Mouse (Mus musculus): ENCODE data around the gene Usf1. TPM values are rescaled to one million over a fixed set of nuclear protein-coding genes. Genes with fewer than 3 reads are reported as not detected.

Usf1 gene
- 164 and 191 TPM in 2 replicates for polyA plus RNA-seq (2014; fragmentation: Nextera tagmentation; extraction: Ambion mirVana)

DNA sequence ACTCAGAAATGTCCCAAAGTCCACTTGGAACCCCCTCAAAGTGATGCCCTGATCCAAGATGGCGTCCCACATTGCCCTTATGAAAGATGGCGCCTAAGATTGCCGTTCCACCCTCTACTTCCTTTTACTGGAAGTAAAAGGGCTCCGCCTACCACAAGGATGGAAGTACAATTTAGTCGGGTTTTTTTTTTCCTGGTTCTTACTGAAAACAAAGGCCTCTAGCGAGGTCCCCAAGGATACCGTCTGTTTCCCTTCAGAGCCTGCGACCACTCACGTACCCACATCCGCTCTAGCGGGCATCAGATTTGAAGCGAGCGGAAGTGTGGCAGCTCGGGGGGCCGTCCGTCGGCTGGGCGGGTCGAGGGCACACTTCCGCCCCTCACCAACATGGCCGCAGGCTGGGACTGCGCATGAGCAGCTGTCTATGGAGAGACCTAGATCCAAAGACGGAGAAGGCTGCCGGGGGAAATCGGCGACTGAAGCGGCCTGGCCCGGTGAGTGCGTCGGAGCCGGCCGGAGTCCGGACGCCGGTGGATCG, at the start of gene Usf1:
Usf1 (plus strand) TSS at position 367 of the 538 bp plus-strand sequence.
- Histone ChIP-seq H3K4me1 (ENCODE audit: control insufficient read depth, insufficient read depth, low read length) (peaks cover 16% of the 10 kb centered on the region), H3K4me3 (ENCODE audit: low read depth, low read length) (peak within 1 kb of the TSS; percentile 71), H3K27me3 (ENCODE audit: control insufficient read depth, insufficient read depth, low read length) (no peaks in the 10 kb centered on the region), H3K9ac (replicated peaks; ENCODE audit: low read depth, low read length) (peak within 1 kb of the TSS; percentile 99), H3K27ac (ENCODE audit: low read depth, low read length) (peak within 1 kb of the TSS; percentile 76), H3K4me2 (ENCODE audit: low read depth, low read length) (peak within 1 kb of the TSS; percentile 52), H3K36me3 (ENCODE audit: control insufficient read depth, insufficient read depth, low read length) (peaks cover 7% of the 10 kb centered on the region; the same call in 1 of the 2 replicates), H3K9me3 (ENCODE audit: control insufficient read depth, low read length) (no peaks in the 10 kb centered on the region)
- peak; percentile 97 for ATAC-seq (ENCODE audit: low read depth)
- under 1% methylated on average over 35 of the region's 36 CpGs for WGBS

DNA sequence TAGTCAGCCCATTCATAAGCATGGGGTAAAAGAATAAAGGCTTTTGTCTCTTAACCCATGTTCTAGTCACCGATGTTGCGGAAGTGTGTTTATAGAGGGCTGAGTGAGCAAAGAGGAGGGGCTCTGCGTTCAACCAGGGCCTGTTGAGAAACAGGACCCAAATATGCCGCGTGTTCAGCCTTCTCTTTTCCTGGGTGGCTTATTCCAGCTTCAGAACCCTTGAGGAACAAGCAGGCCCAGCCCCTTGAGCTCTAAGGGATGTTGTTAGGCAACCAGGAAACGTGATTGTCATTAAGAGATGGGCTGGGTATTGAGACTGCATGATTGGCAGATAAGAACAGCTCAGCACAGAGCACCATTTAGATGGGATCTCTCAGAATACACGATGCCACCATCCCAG, 45.2 kb upstream of the Usf1 start:
- H3K4me1 ChIP-seq (ENCODE audit: control insufficient read depth, insufficient read depth, low read length): no peaks in the 10 kb centered on the region
- H3K4me2 ChIP-seq (ENCODE audit: low read depth, low read length): no peak overlapping the region
- no peak overlapping the region for H3K27ac ChIP-seq (ENCODE audit: low read depth, low read length)
- 68% methylated on average over 7 of the region's 7 CpGs for WGBS
- H3K4me3 ChIP-seq (ENCODE audit: low read depth, low read length): no peak overlapping the region
- H3K36me3 ChIP-seq (ENCODE audit: control insufficient read depth, insufficient read depth, low read length): no peaks in the 10 kb centered on the region
- H3K9me3 ChIP-seq (ENCODE audit: control insufficient read depth, low read length): no peaks in the 10 kb centered on the region
- no peak for ATAC-seq (ENCODE audit: low read depth)
- H3K27me3 ChIP-seq (ENCODE audit: control insufficient read depth, insufficient read depth, low read length): no peaks in the 10 kb centered on the region
- no peak overlapping the region for H3K9ac ChIP-seq (replicated peaks; ENCODE audit: low read depth, low read length)

- Histone ChIP-seq H3K9me3 (ENCODE audit: control insufficient read depth, low read length) (no peaks in the 10 kb centered on the region), H3K9ac (replicated peaks; ENCODE audit: low read depth, low read length) (no peak within 1 kb of the TSS), H3K27me3 (ENCODE audit: control insufficient read depth, insufficient read depth, low read length) (no peaks in the 10 kb centered on the region), H3K36me3 (ENCODE audit: control insufficient read depth, insufficient read depth, low read length) (no peaks in the 10 kb centered on the region), H3K4me3 (ENCODE audit: low read depth, low read length) (no peak within 1 kb of the TSS), H3K4me2 (ENCODE audit: low read depth, low read length) (no peak within 1 kb of the TSS), H3K27ac (ENCODE audit: low read depth, low read length) (no peak within 1 kb of the TSS), H3K4me1 (ENCODE audit: control insufficient read depth, insufficient read depth, low read length) (no peaks in the 10 kb centered on the region)
- no peak for ATAC-seq (ENCODE audit: low read depth)
- WGBS: 39% methylated on average over 20 of the region's 20 CpGs
Observed at GRCm38 (mm10) chr1:171369845-171370556, 41.1 kb upstream of the Usf1 start, which contains the start of gene Nectin4. Gene Nectin4 (plus strand): TSS chr1:171370099.

- H3K4me3 ChIP-seq (ENCODE audit: low read depth, low read length): no peak overlapping the region
- H3K27ac ChIP-seq (ENCODE audit: low read depth, low read length): no peak overlapping the region
- no peak for ATAC-seq (ENCODE audit: low read depth)
- no peaks in the 10 kb centered on the region for H3K36me3 ChIP-seq (ENCODE audit: control insufficient read depth, insufficient read depth, low read length)
- H3K9me3 ChIP-seq (ENCODE audit: control insufficient read depth, low read length): no peaks in the 10 kb centered on the region
- no peak overlapping the region for H3K9ac ChIP-seq (replicated peaks; ENCODE audit: low read depth, low read length)
- WGBS: 38% methylated on average over 3 of the region's 3 CpGs
- no peak overlapping the region for H3K4me2 ChIP-seq (ENCODE audit: low read depth, low read length)
- no peaks in the 10 kb centered on the region for H3K27me3 ChIP-seq (ENCODE audit: control insufficient read depth, insufficient read depth, low read length)
- H3K4me1 ChIP-seq (ENCODE audit: control insufficient read depth, insufficient read depth, low read length): no peaks in the 10 kb centered on the region
Observed at GRCm38 (mm10) chr1:171372880-171373279, 38.2 kb upstream of the Usf1 start.

DNA sequence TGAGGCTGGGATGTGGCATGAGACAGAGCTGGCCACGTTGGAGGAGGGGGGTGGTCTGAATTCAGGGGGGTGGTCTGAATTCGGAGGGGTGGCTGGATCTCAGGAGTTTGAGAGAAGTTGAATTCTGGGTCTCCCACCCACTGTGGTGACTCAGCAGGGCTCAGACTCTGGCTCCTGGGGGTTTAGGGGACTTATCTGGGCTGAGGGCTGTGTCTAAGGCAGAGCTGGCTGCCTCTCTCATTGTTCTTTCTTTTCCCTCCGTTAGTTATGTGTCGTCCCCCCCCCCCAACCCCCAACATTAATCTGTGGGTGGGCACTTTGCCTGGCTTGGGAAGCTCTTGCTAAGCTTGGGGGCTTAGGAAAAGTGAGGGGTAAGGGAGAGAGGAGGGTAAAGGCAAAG, 37.2 kb upstream of the Usf1 start:
- H3K27ac ChIP-seq (ENCODE audit: low read depth, low read length): no peak overlapping the region
- no peaks in the 10 kb centered on the region for H3K9me3 ChIP-seq (ENCODE audit: control insufficient read depth, low read length)
- no peaks in the 10 kb centered on the region for H3K4me1 ChIP-seq (ENCODE audit: control insufficient read depth, insufficient read depth, low read length)
- 4% methylated on average over 4 of the region's 4 CpGs for WGBS
- no peak for ATAC-seq (ENCODE audit: low read depth)
- H3K4me3 ChIP-seq (ENCODE audit: low read depth, low read length): no peak overlapping the region
- H3K27me3 ChIP-seq (ENCODE audit: control insufficient read depth, insufficient read depth, low read length): no peaks in the 10 kb centered on the region
- H3K4me2 ChIP-seq (ENCODE audit: low read depth, low read length): no peak overlapping the region
- no peak overlapping the region for H3K9ac ChIP-seq (replicated peaks; ENCODE audit: low read depth, low read length)
- H3K36me3 ChIP-seq (ENCODE audit: control insufficient read depth, insufficient read depth, low read length): no peaks in the 10 kb centered on the region

GRCm38 (mm10) chr1:171375646-171376097, 35.4 kb upstream of the Usf1 start:
- Histone ChIP-seq H3K9ac (replicated peaks; ENCODE audit: low read depth, low read length) (no peak overlapping the region), H3K36me3 (ENCODE audit: control insufficient read depth, insufficient read depth, low read length) (no peaks in the 10 kb centered on the region), H3K9me3 (ENCODE audit: control insufficient read depth, low read length) (no peaks in the 10 kb centered on the region), H3K4me3 (ENCODE audit: low read depth, low read length) (no peak overlapping the region), H3K27me3 (ENCODE audit: control insufficient read depth, insufficient read depth, low read length) (no peaks in the 10 kb centered on the region), H3K27ac (ENCODE audit: low read depth, low read length) (no peak overlapping the region), H3K4me1 (ENCODE audit: control insufficient read depth, insufficient read depth, low read length) (0 out of 2 replicates have a peak, but pooled peaks cover 2% of the 10 kb centered on the region), H3K4me2 (ENCODE audit: low read depth, low read length) (no peak overlapping the region)
- 54% methylated on average over 9 of the region's 9 CpGs for WGBS
- ATAC-seq (ENCODE audit: low read depth): no peak

DNA sequence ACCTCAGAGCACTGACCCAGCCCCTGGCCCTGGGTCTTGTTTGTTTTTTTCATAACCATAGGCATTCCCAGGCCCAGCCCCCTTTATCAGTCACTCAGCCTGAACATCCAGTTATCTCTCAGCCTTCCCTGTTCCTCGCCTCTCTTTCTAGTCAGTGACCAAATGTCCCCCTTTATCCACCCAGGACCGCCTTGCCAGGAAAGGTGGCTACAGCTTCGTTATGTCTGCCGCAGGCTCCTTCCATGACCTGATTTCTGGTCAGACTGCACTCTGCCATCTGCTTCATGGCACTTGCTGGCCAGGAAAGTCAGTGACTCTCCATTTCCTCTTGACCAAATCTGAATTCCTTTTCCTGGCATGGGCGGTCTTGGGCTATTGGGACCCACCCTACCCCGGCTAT, 32.8 kb upstream of the Usf1 start:
- Histone ChIP-seq H3K36me3 (ENCODE audit: control insufficient read depth, insufficient read depth, low read length) (no peaks in the 10 kb centered on the region), H3K9me3 (ENCODE audit: control insufficient read depth, low read length) (no peaks in the 10 kb centered on the region), H3K9ac (replicated peaks; ENCODE audit: low read depth, low read length) (no peak overlapping the region), H3K4me1 (ENCODE audit: control insufficient read depth, insufficient read depth, low read length) (0 out of 2 replicates have a peak, but pooled peaks cover 2% of the 10 kb centered on the region), H3K27ac (ENCODE audit: low read depth, low read length) (no peak overlapping the region), H3K4me3 (ENCODE audit: low read depth, low read length) (no peak overlapping the region), H3K27me3 (ENCODE audit: control insufficient read depth, insufficient read depth, low read length) (no peaks in the 10 kb centered on the region), H3K4me2 (ENCODE audit: low read depth, low read length) (no peak overlapping the region)
- WGBS: 89% methylated on average over 6 of the region's 6 CpGs
- ATAC-seq (ENCODE audit: low read depth): no peak

DNA sequence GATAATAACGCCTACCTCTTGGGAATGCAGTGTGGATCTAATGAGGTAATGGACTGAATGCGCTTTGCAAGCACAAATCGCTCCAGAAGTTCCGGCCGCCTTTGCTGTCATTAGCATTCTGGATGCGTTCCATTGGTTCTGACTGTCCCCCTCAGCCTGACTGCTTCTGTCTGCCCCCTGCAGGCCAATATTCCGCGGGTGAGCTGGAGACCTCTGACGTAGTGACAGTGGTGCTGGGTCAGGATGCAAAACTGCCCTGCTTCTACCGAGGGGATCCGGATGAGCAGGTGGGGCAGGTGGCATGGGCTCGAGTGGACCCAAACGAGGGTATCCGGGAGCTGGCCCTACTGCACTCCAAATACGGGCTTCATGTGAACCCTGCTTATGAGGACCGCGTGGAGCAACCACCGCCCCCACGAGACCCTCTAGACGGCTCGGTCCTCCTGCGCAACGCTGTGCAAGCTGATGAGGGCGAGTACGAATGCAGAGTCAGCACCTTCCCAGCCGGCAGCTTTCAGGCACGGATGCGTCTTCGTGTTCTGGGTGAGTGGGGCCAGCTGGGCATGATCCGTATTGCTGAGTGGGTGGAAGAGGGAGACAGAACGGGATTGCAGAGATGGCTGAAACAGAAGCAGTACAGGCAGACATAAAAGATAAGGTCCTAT, 31.0 kb upstream of the Usf1 start:
- Histone ChIP-seq H3K27ac (ENCODE audit: low read depth, low read length) (peak overlapping the region; percentile 28; the same call in 1 of the 2 replicates), H3K4me2 (ENCODE audit: low read depth, low read length) (peak overlapping the region; percentile 50), H3K27me3 (ENCODE audit: control insufficient read depth, insufficient read depth, low read length) (no peaks in the 10 kb centered on the region), H3K9ac (replicated peaks; ENCODE audit: low read depth, low read length) (0 out of 2 replicates have a peak overlapping the region, but pooled peaks have one; percentile 18), H3K4me1 (ENCODE audit: control insufficient read depth, insufficient read depth, low read length) (0 out of 2 replicates have a peak, but pooled peaks cover 2% of the 10 kb centered on the region), H3K4me3 (ENCODE audit: low read depth, low read length) (peak overlapping the region; percentile 28), H3K36me3 (ENCODE audit: control insufficient read depth, insufficient read depth, low read length) (no peaks in the 10 kb centered on the region), H3K9me3 (ENCODE audit: control insufficient read depth, low read length) (no peaks in the 10 kb centered on the region)
- peak; percentile 84 for ATAC-seq (ENCODE audit: low read depth)
- WGBS: 3% methylated on average over 31 of the region's 31 CpGs
